Mouse (Mus musculus) midbrain, embryonic 12.5 days (tissue): ENCODE measurements around the gene Bcl7c. TPM values are rescaled to one million over a fixed set of nuclear protein-coding genes. Genes with fewer than 3 reads are reported as not detected.
A peak's percentile ranks its signal among the peaks of the same experiment; 100 is the strongest.
"Not testable (repeated sequence)": the region's sequence is repeated elsewhere in the genome, so short reads cannot be mapped to it uniquely, and the experiment has no call there.

Experiments used
- ATAC-seq: fragments of 200-750 bp; cut with Nextera tagmentation; 2 replicates; pipeline ENCODE4 v1.8.0; 2017; ENCODE audit warnings: low read depth, moderate TSS enrichment, moderate library complexity; ENCODE audit not compliant: low FRiP score
- H3K27ac ChIP-seq: fragments of 300-500 bp; sonication (generic); replicated peaks from 2 replicates; pipeline ENCODE4 v1.5.1; 2016; ENCODE audit warnings: mild to moderate bottlenecking
- H3K27me3 ChIP-seq: fragments of 300-500 bp; sonication (generic); 2 replicates; pipeline ENCODE4 v1.6.1; 2016; ENCODE audit warnings: mild to moderate bottlenecking
- H3K36me3 ChIP-seq: fragments of 300-500 bp; sonication (generic); 2 replicates; pipeline ENCODE4 v1.6.1; 2016
- H3K4me1 ChIP-seq: fragments of 300-500 bp; sonication (generic); 2 replicates; pipeline ENCODE4 v1.6.1; 2016
- H3K4me2 ChIP-seq: fragments of 300-500 bp; sonication (generic); replicated peaks from 2 replicates; pipeline ENCODE4 v1.6.1; 2016; ENCODE audit warnings: mild to moderate bottlenecking, moderate library complexity
- H3K4me3 ChIP-seq: fragments of 300-500 bp; sonication (generic); 2 replicates; pipeline ENCODE4 v1.5.1; 2016; ENCODE audit warnings: mild to moderate bottlenecking
- H3K9ac ChIP-seq: fragments of 300-500 bp; sonication (generic); replicated peaks from 2 replicates; pipeline ENCODE4 v1.6.1; 2016; ENCODE audit warnings: mild to moderate bottlenecking, moderate library complexity
- H3K9me3 ChIP-seq: fragments of 300-500 bp; sonication (generic); 2 replicates; pipeline ENCODE4 v1.6.1; 2016; ENCODE audit warnings: mild to moderate bottlenecking
- WGBS: fragments of 180-500 bp; shearing (Covaris S2); methylation state at CpG from one replicate; pipeline ENCODE4 v1.1.7; 2016; 5-methylcytosine and 5-hydroxymethylcytosine counted together
- polyA plus RNA-seq: library from polyadenylated mRNA; unstranded; fragments of >200 nt; fragmentation: Nextera tagmentation; extraction: Ambion mirVana; gene quantifications from 2 replicates; pipeline ENCODE4 v1.2.1, GENCODE M21; 2016

The Bcl7c gene
- polyA plus RNA-seq, 1 experiment from 2014 or later: 79.2 TPM

DNA sequence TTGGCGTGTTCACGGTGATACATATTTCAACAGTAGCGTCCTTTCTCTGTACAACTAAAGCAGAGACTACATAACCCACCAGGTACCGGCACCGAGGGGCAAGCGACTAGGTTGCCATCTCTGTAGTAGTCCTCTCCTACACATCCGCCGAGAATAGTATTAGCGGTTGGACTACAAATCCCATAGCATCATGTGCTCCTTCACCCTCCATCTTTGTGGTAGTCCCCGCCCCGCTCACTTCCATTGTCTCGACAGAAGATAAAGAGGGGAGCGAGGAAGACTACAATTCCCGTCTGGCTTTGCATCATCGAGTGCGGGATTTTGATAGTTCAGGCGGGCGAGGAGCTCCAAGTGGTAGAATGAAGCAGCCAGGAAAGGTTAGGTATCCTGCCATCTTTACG, 36.5 kb upstream of the Bcl7c start:
- Histone ChIP-seq H3K36me3 (peaks cover 25% of the 10 kb centered on the region), H3K4me1 (peaks cover 21% of the 10 kb centered on the region), H3K4me2 (peak overlapping the region; percentile 85), H3K27ac (peak overlapping the region; percentile 92), H3K9me3 (no peaks in the 10 kb centered on the region), H3K27me3 (no peaks in the 10 kb centered on the region), H3K4me3 (peak overlapping the region; percentile 93), H3K9ac (peak overlapping the region; percentile 97)
- ATAC-seq: peak; percentile 83
- under 1% methylated on average over 19 of the region's 19 CpGs for WGBS

GRCm38 (mm10) chr7:127744366-127745045, 35.8 kb upstream of the Bcl7c start, which contains the start of gene Fbxl19:
Gene Fbxl19 (plus strand): TSS chr7:127744543.
- H3K4me1 ChIP-seq: peaks cover 21% of the 10 kb centered on the region
- H3K4me2 ChIP-seq: peak within 1 kb of the TSS; percentile 85
- WGBS: 1% methylated on average over 26 of the region's 26 CpGs
- ATAC-seq: no peak; the same call in 1 of the 2 replicates
- H3K27me3 ChIP-seq: no peaks in the 10 kb centered on the region
- peak within 1 kb of the TSS; percentile 92 for H3K27ac ChIP-seq
- peak within 1 kb of the TSS; percentile 97 for H3K9ac ChIP-seq
- no peaks in the 10 kb centered on the region for H3K9me3 ChIP-seq
- peak within 1 kb of the TSS; percentile 93 for H3K4me3 ChIP-seq
- peaks cover 17% of the 10 kb centered on the region for H3K36me3 ChIP-seq

DNA sequence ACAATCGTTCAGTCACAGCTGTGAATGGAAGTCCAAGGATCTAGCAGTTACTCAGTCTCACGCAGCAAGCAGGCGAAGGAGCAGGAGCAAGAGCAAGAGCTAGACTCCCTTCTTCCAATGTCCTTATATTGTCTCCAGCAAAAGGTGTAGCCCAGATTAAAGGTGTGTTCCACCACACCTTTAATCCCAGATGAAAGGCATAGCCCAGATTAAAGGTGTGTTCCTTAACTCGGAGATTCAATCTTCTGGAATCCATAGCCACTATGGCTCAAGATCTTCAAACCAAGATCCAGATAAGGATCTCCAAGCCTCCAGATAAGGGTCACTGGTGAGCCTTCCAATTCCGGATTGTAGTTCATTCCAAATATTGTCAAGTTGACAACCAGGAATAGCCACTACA, 23.3 kb upstream of the Bcl7c start, which contains the start of gene Ctf2:
Ctf2 (minus strand) TSS at position 101 of the 400 bp plus-strand sequence.
- H3K9me3 ChIP-seq, H3K4me1 ChIP-seq, H3K4me2 ChIP-seq, H3K9ac ChIP-seq, ATAC-seq, H3K27me3 ChIP-seq, H3K36me3 ChIP-seq, H3K27ac ChIP-seq, H3K4me3 ChIP-seq: not testable (repeated sequence)
- whole genome bisulfite sequencing: no CpG with 5 or more reads among the region's 5 CpGs

DNA sequence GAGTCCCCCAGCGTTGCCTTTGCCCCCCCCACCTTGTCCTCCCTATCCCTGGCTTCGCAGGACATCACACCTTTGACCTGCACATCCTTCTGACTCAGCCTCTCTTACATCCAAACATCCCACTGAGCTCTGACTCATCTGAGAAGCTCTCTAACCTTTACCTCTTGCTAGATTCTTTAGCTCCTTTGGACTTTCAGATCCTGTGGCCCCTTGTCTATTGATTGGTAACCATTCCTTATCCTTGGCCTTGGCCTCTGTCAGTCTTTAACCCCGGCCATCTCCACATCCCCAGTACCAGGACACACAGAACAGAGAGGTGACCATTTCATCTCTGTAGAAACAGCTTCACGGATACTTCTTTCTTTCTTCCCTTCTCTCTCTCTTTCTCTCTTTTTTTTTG, 21.4 kb upstream of the Bcl7c start:
- Histone ChIP-seq H3K9ac (no peak overlapping the region), H3K4me1 (no peaks in the 10 kb centered on the region), H3K36me3 (no peaks in the 10 kb centered on the region), H3K27ac (no peak overlapping the region), H3K4me2 (no peak overlapping the region), H3K27me3 (no peaks in the 10 kb centered on the region), H3K4me3 (no peak overlapping the region), H3K9me3 (no peaks in the 10 kb centered on the region)
- 73% methylated on average over 4 of the region's 4 CpGs for WGBS
- no peak for ATAC-seq

DNA sequence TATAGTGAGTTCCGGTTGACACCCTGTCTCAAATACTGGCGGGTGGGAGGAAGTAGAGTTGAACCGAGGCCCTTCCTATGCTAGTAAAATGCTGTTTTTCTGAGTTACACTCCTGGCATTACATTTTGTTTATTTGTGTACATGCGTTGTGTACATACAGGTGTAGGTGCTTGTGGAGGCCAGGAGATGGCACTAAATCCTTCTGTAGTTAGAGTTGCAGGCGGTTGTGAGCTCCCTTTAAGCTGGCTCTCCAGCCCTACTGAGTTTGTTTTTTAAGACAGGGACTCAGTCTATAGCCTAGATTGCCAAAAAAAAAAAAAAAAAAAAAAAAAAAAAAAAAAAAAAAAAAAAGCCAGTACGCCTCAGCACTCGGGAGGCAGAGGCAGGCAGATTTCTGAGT, 19.2 kb upstream of the Bcl7c start:
- WGBS: 85% methylated on average over 7 of the region's 7 CpGs
- Histone ChIP-seq H3K36me3 (no peaks in the 10 kb centered on the region), H3K4me3 (no peak overlapping the region), H3K27ac (no peak overlapping the region), H3K4me2 (no peak overlapping the region), H3K27me3 (no peaks in the 10 kb centered on the region), H3K9ac (no peak overlapping the region), H3K4me1 (no peaks in the 10 kb centered on the region), H3K9me3 (no peaks in the 10 kb centered on the region)
- no peak for ATAC-seq

GRCm38 (mm10) chr7:127725924-127726323, 17.2 kb upstream of the Bcl7c start:
- no peak overlapping the region for H3K4me3 ChIP-seq
- no peaks in the 10 kb centered on the region for H3K9me3 ChIP-seq
- H3K4me2 ChIP-seq: no peak overlapping the region
- no peaks in the 10 kb centered on the region for H3K36me3 ChIP-seq
- no peaks in the 10 kb centered on the region for H3K4me1 ChIP-seq
- ATAC-seq: no peak
- no peaks in the 10 kb centered on the region for H3K27me3 ChIP-seq
- H3K9ac ChIP-seq: no peak overlapping the region
- WGBS: 40% methylated on average over 6 of the region's 6 CpGs
- H3K27ac ChIP-seq: no peak overlapping the region

GRCm38 (mm10) chr7:127725490-127725889, 16.8 kb upstream of the Bcl7c start:
- H3K4me2 ChIP-seq: no peak overlapping the region
- 29% methylated on average over 2 of the region's 2 CpGs for WGBS
- no peak overlapping the region for H3K27ac ChIP-seq
- H3K27me3 ChIP-seq: no peaks in the 10 kb centered on the region
- no peak for ATAC-seq
- no peak overlapping the region for H3K9ac ChIP-seq
- no peaks in the 10 kb centered on the region for H3K4me1 ChIP-seq
- no peaks in the 10 kb centered on the region for H3K36me3 ChIP-seq
- no peaks in the 10 kb centered on the region for H3K9me3 ChIP-seq
- H3K4me3 ChIP-seq: no peak overlapping the region

- Histone ChIP-seq H3K36me3 (no peaks in the 10 kb centered on the region), H3K4me3 (no peak overlapping the region), H3K4me2 (no peak overlapping the region), H3K4me1 (peaks cover 9% of the 10 kb centered on the region), H3K27ac (no peak overlapping the region), H3K9ac (no peak overlapping the region), H3K9me3 (no peaks in the 10 kb centered on the region), H3K27me3 (peaks cover 7% of the 10 kb centered on the region)
- no peak for ATAC-seq
- 88% methylated on average over 6 of the region's 6 CpGs for WGBS
These were observed 10.5 kb upstream of the Bcl7c start for GRCm38 (mm10) chr7:127719258-127719657.

DNA sequence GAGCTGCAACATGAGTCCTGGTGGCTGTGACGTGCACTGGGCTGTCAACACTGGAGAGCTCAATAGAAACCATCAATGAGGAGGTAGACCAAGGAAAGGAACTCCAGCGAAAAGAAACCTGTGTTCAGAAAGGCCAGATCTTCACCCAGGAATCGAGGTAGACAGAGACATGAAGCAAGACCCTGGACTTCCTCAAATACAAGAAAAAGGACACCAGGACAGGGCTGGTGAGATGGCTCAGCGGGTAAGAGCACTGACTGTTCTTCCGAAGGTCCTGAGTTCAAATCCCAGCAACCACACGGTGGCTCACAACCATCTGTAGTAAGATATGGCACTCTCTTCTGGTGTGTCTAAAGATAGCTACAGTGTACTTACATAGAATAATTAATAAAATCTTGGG, 9.6 kb upstream of the Bcl7c start:
- H3K9ac ChIP-seq: no peak overlapping the region
- ATAC-seq: no peak
- H3K4me1 ChIP-seq: peaks cover 9% of the 10 kb centered on the region
- H3K27ac ChIP-seq: no peak overlapping the region
- no peak overlapping the region for H3K4me3 ChIP-seq
- peaks cover 7% of the 10 kb centered on the region for H3K27me3 ChIP-seq
- H3K4me2 ChIP-seq: no peak overlapping the region
- WGBS: 90% methylated on average over 6 of the region's 6 CpGs
- H3K9me3 ChIP-seq: no peaks in the 10 kb centered on the region
- no peaks in the 10 kb centered on the region for H3K36me3 ChIP-seq

- Histone ChIP-seq H3K4me3 (peak overlapping the region; percentile 40), H3K4me2 (peak overlapping the region; percentile 61), H3K27me3 (peaks cover 7% of the 10 kb centered on the region), H3K9ac (peak overlapping the region; percentile 56), H3K9me3 (no peaks in the 10 kb centered on the region), H3K4me1 (peaks cover 19% of the 10 kb centered on the region), H3K27ac (no peak overlapping the region), H3K36me3 (no peaks in the 10 kb centered on the region)
- 2% methylated on average over 35 of the region's 41 CpGs for WGBS
- peak; percentile 68 for ATAC-seq
These were observed 8.3 kb upstream of the Bcl7c start for GRCm38 (mm10) chr7:127716992-127717391.

DNA sequence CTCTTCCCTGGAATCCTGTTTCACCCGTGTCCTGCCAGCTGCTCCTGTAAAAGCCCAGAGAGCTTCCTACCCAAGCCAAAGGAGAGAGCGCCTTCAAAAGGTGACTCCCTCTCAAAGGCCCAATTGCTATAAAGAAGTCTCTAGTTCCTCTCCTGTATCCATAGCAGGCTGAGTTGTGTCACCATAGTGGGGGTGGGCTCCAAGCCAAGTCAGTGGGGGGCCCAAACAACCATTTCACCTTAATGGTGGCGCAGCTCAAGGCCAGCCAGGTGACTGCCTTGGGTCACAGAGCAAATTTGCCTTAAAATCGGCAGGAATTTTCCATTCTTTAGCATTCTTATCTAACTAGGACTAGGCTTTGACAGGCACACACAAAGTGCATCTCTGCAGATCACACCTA, 6.1 kb upstream of the Bcl7c start:
- Histone ChIP-seq H3K27ac (no peak overlapping the region), H3K9me3 (no peaks in the 10 kb centered on the region), H3K4me2 (no peak overlapping the region), H3K36me3 (no peaks in the 10 kb centered on the region), H3K27me3 (peaks cover 7% of the 10 kb centered on the region), H3K9ac (no peak overlapping the region), H3K4me3 (no peak overlapping the region), H3K4me1 (peaks cover 19% of the 10 kb centered on the region)
- no peak for ATAC-seq
- WGBS: 86% methylated on average over 4 of the region's 4 CpGs

- peak within 1 kb of the TSS; percentile 78 for H3K27ac ChIP-seq
- peak within 1 kb of the TSS; percentile 55 for H3K4me2 ChIP-seq
- H3K4me3 ChIP-seq: peak within 1 kb of the TSS; percentile 33
- H3K4me1 ChIP-seq: peaks cover 30% of the 10 kb centered on the region
- 1% methylated on average over 28 of the region's 28 CpGs for WGBS
- ATAC-seq: peak; percentile 42
- peaks cover 5% of the 10 kb centered on the region for H3K27me3 ChIP-seq
- no peaks in the 10 kb centered on the region for H3K9me3 ChIP-seq
- H3K9ac ChIP-seq: peak within 1 kb of the TSS; percentile 39; the same call in 1 of the 2 replicates
- no peaks in the 10 kb centered on the region for H3K36me3 ChIP-seq
These were observed 4.0 kb upstream of the Bcl7c start, which contains the start of gene Ctf1 for GRCm38 (mm10) chr7:127712461-127713385. Gene Ctf1 (plus strand): TSS chr7:127712736.
